Mouse (Mus musculus): Measurements from ENCODE around the gene Asb6. TPM values are rescaled to one million over a fixed set of nuclear protein-coding genes. Genes with fewer than 3 reads are reported as not detected.

Asb6 gene
- polyA plus RNA-seq (2015; fragmentation: Nextera tagmentation; extraction: Ambion mirVana) = 44.4 and 45.8 TPM in 2 replicates

DNA sequence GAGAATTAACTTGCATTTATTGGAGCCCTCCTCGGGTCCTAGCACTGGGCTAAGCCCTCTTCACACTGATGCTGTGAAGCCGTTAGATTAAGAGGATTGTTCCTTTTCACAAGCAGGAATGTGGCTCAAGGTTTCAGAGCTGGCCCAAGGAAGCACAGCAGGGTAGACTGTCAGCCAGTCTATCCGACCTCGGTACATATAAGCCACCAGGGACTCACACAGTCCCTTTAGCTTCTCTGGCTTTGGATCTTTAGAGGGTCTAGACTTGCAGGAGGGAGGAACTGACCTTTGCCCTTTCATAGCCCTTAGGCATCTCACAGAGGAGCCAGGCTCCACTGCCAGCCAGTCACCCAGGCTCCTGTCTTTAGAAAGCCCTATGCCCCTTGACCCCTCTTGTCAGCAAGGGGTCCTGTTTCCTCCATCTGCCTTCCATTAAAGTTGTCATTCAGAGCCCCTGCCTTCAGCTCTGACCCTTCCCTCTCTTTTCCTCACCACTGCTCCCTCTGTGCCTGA lies at the start of gene Asb6:
Gene Asb6, minus strand, starts transcription at position 51 of the 513 bp plus-strand sequence.

DNA sequence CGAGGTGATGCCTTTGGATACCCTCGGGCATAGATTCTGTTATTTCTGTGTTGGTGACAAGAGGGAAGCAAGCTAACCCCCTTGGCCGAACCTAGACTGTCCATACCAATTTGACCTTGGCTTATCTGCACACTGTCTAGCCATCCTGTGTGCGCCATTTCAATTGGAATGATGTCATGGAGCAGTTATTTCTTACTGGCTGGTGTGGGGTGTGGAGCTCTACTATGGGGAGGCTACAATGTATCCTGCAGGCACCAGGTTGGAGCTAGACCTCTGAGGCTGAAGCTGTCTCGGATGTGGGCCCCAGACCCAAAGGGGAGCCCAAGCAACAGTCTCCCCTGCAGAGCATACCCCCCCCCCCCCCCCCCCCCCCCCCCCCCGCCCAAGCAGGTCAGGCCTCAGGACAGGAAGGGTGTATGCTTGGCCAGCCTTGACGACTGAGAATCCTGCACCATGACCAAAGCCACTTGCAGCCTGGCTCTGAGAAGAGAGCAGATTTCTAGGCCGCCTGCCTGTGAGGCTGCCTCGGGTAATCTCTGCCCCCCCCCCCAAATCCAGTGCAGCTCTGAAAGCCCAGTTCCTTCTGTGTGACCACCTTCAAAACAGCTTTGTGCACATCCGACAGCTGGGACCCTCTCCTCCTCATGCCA lies 4.4 kb upstream of the Asb6 start, which contains the start of gene Prrx2:
Gene Prrx2, plus strand, starts transcription at position 600 of the 650 bp plus-strand sequence.

DNA sequence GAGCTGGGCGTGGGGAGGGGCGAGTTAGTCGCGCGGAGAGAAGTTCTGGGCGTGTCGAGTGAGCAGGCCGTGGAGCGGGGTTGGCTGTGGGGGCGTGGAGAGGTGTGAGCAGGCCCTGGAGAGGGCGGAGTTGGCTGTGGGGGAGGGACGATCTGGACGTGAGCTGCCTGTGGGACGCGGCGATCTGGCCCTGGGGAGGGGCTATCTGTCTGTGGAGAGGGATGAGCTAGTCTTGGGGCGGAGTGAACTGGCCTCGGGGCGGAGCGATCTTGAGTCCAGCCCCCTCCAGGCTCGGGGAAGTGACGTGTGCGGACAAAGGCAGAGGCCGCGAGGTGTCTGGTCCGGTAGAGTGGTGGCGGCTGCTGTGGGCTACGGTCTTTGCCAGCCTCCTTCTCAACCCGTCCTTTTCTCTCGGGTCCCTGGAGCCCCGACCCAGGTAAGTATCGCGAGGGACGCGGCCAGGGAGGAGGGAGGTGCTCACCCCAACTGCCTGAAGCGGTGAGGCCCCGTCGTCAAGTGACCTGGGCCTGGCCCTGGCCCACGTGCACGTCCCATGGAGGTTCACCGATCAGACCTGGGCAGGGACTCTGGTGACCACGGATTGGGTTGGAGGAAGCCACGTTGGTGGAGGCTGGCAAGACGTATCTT lies 22.4 kb downstream of the Asb6 start, which contains the start of gene Ntmt1:
Gene Ntmt1, plus strand, starts transcription at position 179 of the 648 bp plus-strand sequence.

DNA sequence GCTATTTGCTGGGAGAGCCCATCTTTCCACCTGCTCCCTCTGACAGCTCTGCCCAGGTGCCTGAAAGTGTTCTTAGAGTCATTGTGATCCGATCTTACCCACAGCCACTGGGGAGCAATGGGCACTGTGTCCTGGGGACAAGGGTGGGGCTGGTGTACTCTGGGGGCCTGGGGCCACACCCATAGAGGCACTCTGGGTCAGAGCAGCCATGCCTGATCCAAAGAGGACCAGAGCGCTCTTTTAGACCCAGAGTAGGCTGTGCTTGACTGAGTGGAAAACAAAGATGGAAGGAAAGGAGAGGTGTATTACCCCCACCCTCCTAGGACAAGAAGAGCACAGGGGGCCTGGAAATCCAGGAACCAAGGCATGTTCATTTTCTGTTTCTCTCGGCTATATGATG lies 26.5 kb downstream of the Asb6 start, which contains the start of gene 1700001O22Rik:
Gene 1700001O22Rik, minus strand, starts transcription at position 58 of the 400 bp plus-strand sequence.

Other genes with a start within 250 kb of the Asb6 start
- 0.32 and 0.59 TPM in 2 replicates for gene Cstad, start 235.3 kb downstream of the Asb6 start, polyA plus RNA-seq (2015; fragmentation: Nextera tagmentation; extraction: Ambion mirVana)
- 2.3 and 2.4 TPM in 2 replicates for gene 1700001O22Rik, start 26.7 kb downstream of the Asb6 start, polyA plus RNA-seq (2015; fragmentation: Nextera tagmentation; extraction: Ambion mirVana)
- 96.5 and 103 TPM in 2 replicates for gene Ntmt1, start 22.5 kb downstream of the Asb6 start, polyA plus RNA-seq (2015; fragmentation: Nextera tagmentation; extraction: Ambion mirVana)
- gene Prrx2, start 4.6 kb upstream of the Asb6 start, polyA plus RNA-seq (2015; fragmentation: Nextera tagmentation; extraction: Ambion mirVana) = 2.2 and 6.1 TPM in 2 replicates
- gene Ptges, start 99.5 kb upstream of the Asb6 start, polyA plus RNA-seq (2015; fragmentation: Nextera tagmentation; extraction: Ambion mirVana) = 4.6 and 4.7 TPM in 2 replicates
- 18.2 and 19.7 TPM in 2 replicates for gene Tor1b, start 122.6 kb upstream of the Asb6 start, polyA plus RNA-seq (2015; fragmentation: Nextera tagmentation; extraction: Ambion mirVana)
- 74.0 and 82.1 TPM in 2 replicates for gene Tor1a, start 137.6 kb upstream of the Asb6 start, polyA plus RNA-seq (2015; fragmentation: Nextera tagmentation; extraction: Ambion mirVana)
- 75.2 and 80.2 TPM in 2 replicates for gene BC005624, start 151.9 kb upstream of the Asb6 start, polyA plus RNA-seq (2015; fragmentation: Nextera tagmentation; extraction: Ambion mirVana)
- gene Usp20, start 151.9 kb upstream of the Asb6 start, polyA plus RNA-seq (2015; fragmentation: Nextera tagmentation; extraction: Ambion mirVana) = 29.9 and 32.1 TPM in 2 replicates